Mouse (Mus musculus): ENCODE measurements around the gene Rimbp3. TPM values are rescaled to one million over a fixed set of nuclear protein-coding genes. Genes with fewer than 3 reads are reported as not detected.

The Rimbp3 gene
- polyA plus RNA-seq, 1 experiment from 2014 or later, result 0.14 TPM

DNA sequence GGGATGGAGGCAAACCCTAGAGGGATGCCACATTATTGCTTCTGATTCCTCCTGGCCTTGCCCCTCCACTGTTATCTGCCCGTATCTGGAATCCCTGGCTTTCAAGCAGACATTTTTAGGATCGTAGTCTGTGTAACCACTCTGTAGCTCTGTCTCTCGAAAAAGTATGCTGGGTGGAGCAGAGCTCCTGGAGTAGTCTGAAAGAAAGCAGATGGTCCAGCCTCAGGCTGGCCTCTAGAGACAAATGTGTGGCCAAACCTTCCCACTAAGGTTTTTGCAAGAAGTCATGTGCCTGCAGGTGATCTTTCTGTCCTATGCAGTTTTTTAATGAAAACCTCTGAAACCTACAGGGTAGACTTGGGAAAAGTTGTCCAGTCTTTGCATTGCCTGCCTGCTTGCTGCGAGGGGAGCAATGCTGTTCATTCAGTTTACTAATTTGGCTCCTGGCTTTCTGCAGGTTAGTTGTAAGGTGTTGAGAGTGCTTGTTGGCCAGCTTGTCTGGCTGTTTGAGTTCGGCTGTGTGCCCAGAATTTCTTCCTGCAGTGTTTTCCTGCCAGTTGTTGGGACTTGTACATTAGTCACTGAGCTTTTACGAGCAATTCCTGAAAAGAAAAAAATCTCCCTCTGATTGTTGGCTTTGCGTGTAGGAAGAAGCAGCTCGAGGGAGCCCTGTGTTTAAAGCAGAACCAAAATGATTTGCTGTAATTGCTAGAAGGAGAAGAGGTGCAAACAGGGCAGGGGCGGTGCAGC is 26.7 kb downstream of the Rimbp3 start:
- H3K4me2 ChIP-seq (replicated peaks; ENCODE audit: low read depth), result peak overlapping the region; percentile 98
- peak overlapping the region; percentile 29 for H3K27ac ChIP-seq (ENCODE audit: low read depth, low read length)
- no peak for TF ChIP-seq CTCF (IDR thresholded peaks at IDR 0.05; ENCODE audit: low read depth)
- peaks cover 28% of the 10 kb centered on the region for H3K4me1 ChIP-seq (replicated peaks; ENCODE audit: control insufficient read depth, insufficient read depth, low read length)
- H3K9ac ChIP-seq (ENCODE audit: low read depth, low read length), result 0 out of 2 replicates have a peak overlapping the region, but pooled peaks have one; percentile 94
- H3K27me3 ChIP-seq (replicated peaks; ENCODE audit: control insufficient read depth, insufficient read depth, low read length), result no peaks in the 10 kb centered on the region
- H3K36me3 ChIP-seq (ENCODE audit: control insufficient read depth, insufficient read depth), result no peaks in the 10 kb centered on the region
- peak overlapping the region; percentile 86 for H3K4me3 ChIP-seq (ENCODE audit: low read depth, low read length)
- H3K9me3 ChIP-seq (ENCODE audit: control insufficient read depth), result no peaks in the 10 kb centered on the region
- WGBS, result 15% methylated on average over 9 of the region's 9 CpGs
- no peak for ATAC-seq

DNA sequence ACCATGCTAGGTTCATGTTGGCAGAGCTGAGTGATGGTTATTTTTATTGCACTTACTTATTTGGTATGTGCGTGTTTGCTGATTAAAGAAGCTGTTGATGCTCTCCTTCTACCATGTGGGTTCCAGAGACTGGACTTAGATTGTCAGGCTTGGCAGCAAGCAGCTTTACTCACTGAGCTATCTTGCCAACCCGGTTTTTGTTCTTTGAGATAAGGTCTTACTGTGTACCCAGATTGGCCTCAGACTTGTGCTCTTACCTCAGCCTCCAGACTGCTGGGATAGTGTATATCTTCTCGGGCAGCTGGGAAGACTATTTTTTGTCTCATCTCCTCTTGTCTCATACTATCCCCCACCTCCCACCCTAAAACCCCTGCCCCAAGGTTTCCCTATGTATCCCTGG is 29.2 kb downstream of the Rimbp3 start:
- 45% methylated on average over 3 of the region's 3 CpGs for WGBS
- Histone ChIP-seq H3K36me3 (ENCODE audit: control insufficient read depth, insufficient read depth) (no peaks in the 10 kb centered on the region), H3K4me2 (replicated peaks; ENCODE audit: low read depth) (no peak overlapping the region), H3K27ac (ENCODE audit: low read depth, low read length) (no peak overlapping the region), H3K4me3 (ENCODE audit: low read depth, low read length) (no peak overlapping the region), H3K27me3 (replicated peaks; ENCODE audit: control insufficient read depth, insufficient read depth, low read length) (no peaks in the 10 kb centered on the region), H3K9ac (ENCODE audit: low read depth, low read length) (no peak overlapping the region), H3K4me1 (replicated peaks; ENCODE audit: control insufficient read depth, insufficient read depth, low read length) (peaks cover 32% of the 10 kb centered on the region), H3K9me3 (ENCODE audit: control insufficient read depth) (no peaks in the 10 kb centered on the region)
- TF ChIP-seq CTCF (IDR thresholded peaks at IDR 0.05; ENCODE audit: low read depth), result no peak
- ATAC-seq, result no peak

DNA sequence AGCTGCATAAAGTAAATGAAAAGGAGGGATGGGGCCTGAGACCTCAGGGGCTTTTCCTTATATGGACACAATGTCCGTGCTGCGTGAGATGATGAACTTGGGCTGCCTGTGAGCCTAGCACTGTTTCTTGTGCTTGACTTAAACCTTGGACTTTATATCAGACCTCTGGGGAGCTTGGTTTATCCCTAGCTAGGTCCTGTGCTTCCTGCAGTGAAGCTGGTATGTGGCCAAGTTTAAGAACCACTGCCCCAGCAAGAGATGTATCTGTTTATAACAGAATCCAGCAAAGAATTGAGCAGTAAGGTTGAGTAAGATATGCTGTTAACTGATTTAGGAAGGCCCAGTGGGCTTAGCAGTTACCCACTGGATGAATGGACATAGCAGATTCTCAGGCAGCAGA is 31.0 kb downstream of the Rimbp3 start:
- H3K4me3 ChIP-seq (ENCODE audit: low read depth, low read length), result no peak overlapping the region
- H3K4me1 ChIP-seq (replicated peaks; ENCODE audit: control insufficient read depth, insufficient read depth, low read length), result peaks cover 34% of the 10 kb centered on the region
- no peak overlapping the region for H3K27ac ChIP-seq (ENCODE audit: low read depth, low read length)
- TF ChIP-seq CTCF (IDR thresholded peaks at IDR 0.05; ENCODE audit: low read depth), result no peak
- no peaks in the 10 kb centered on the region for H3K36me3 ChIP-seq (ENCODE audit: control insufficient read depth, insufficient read depth)
- no peaks in the 10 kb centered on the region for H3K27me3 ChIP-seq (replicated peaks; ENCODE audit: control insufficient read depth, insufficient read depth, low read length)
- no peak overlapping the region for H3K9ac ChIP-seq (ENCODE audit: low read depth, low read length)
- no peak for ATAC-seq
- H3K9me3 ChIP-seq (ENCODE audit: control insufficient read depth), result no peaks in the 10 kb centered on the region
- WGBS, result 33% methylated on average over 2 of the region's 2 CpGs
- no peak overlapping the region for H3K4me2 ChIP-seq (replicated peaks; ENCODE audit: low read depth)

DNA sequence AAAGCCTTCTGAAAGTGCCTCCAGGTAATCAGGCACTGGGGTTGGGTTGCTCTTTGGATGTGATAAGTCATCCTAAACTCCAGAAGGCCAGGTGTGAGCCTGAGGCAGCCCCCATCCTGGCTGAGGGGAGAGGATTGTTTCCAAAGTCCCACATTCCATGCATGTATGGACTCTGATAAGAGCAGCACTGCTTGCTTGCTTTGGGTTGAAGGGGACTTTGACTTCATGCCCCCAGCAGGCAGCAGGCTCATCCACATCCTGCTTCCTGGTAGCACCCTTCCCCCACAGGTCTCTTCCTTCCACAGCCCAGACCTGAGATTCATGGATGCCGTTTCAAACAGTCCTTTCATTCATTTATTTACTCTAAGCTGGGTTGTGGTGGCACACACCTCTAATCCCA is 35.3 kb downstream of the Rimbp3 start:
- Histone ChIP-seq H3K9me3 (ENCODE audit: control insufficient read depth) (no peaks in the 10 kb centered on the region), H3K4me1 (replicated peaks; ENCODE audit: control insufficient read depth, insufficient read depth, low read length) (peaks cover 21% of the 10 kb centered on the region; the same call in 1 of the 2 replicates), H3K9ac (ENCODE audit: low read depth, low read length) (no peak overlapping the region), H3K27ac (ENCODE audit: low read depth, low read length) (0 out of 2 replicates have a peak overlapping the region, but pooled peaks have one; percentile 41), H3K4me2 (replicated peaks; ENCODE audit: low read depth) (no peak overlapping the region), H3K27me3 (replicated peaks; ENCODE audit: control insufficient read depth, insufficient read depth, low read length) (no peaks in the 10 kb centered on the region), H3K36me3 (ENCODE audit: control insufficient read depth, insufficient read depth) (no peaks in the 10 kb centered on the region), H3K4me3 (ENCODE audit: low read depth, low read length) (no peak overlapping the region)
- 13% methylated on average over 1 of the region's 1 CpGs for WGBS
- TF ChIP-seq CTCF (IDR thresholded peaks at IDR 0.05; ENCODE audit: low read depth), result 0 out of 2 replicates have a peak, but pooled peaks have one; percentile 3
- peak; percentile 94 for ATAC-seq

DNA sequence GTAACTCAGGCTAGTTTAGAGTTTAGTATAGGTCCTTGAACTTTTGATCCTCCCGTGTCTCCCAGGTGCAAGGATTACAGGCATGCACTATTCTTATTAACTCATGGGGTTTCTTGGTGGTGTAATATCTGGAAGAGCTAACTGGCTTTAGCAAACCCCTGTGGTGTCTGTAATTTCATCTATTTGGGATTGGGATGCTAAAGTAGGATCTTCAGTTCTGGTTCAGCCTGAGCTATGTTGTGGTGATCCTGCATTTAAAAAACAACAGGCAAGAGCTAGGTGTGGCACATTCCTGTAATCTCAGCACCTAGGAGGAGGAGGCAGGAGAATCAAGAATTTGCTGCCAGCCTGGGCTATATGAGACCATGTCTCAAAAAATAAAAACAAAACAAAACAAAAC is 36.6 kb downstream of the Rimbp3 start:
- no peak for ATAC-seq
- no peak for TF ChIP-seq CTCF (IDR thresholded peaks at IDR 0.05; ENCODE audit: low read depth)
- H3K9me3 ChIP-seq (ENCODE audit: control insufficient read depth), result no peaks in the 10 kb centered on the region
- H3K4me1 ChIP-seq (replicated peaks; ENCODE audit: control insufficient read depth, insufficient read depth, low read length), result peaks cover 21% of the 10 kb centered on the region
- no peaks in the 10 kb centered on the region for H3K27me3 ChIP-seq (replicated peaks; ENCODE audit: control insufficient read depth, insufficient read depth, low read length)
- no peak overlapping the region for H3K27ac ChIP-seq (ENCODE audit: low read depth, low read length)
- H3K4me3 ChIP-seq (ENCODE audit: low read depth, low read length), result no peak overlapping the region
- no peak overlapping the region for H3K9ac ChIP-seq (ENCODE audit: low read depth, low read length)
- no peak overlapping the region for H3K4me2 ChIP-seq (replicated peaks; ENCODE audit: low read depth)
- 38% methylated on average over 1 of the region's 1 CpGs for WGBS
- H3K36me3 ChIP-seq (ENCODE audit: control insufficient read depth, insufficient read depth), result no peaks in the 10 kb centered on the region

DNA sequence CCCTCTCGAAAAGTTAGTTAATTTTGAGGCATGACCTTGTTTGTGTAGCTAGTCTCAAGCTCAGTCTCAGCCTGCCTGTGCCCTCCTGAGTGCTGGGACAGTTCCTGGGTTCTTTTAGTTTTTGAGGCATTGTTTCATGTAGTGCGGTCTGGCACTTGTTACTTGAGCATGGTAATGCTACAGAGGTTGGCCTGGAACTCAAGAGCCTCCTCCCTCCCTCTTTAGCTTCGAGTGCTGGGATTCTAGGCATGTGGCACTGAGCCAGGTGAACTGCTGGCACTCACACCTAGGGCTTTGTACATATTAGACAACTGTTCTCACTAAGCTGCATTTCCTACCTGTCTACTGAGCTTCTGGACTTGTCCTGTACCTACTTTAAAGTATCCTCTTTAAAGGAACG is 39.3 kb downstream of the Rimbp3 start:
- H3K27ac ChIP-seq (ENCODE audit: low read depth, low read length), result no peak overlapping the region
- no peak for TF ChIP-seq CTCF (IDR thresholded peaks at IDR 0.05; ENCODE audit: low read depth)
- H3K27me3 ChIP-seq (replicated peaks; ENCODE audit: control insufficient read depth, insufficient read depth, low read length), result no peaks in the 10 kb centered on the region
- H3K4me2 ChIP-seq (replicated peaks; ENCODE audit: low read depth), result no peak overlapping the region
- 59% methylated on average over 4 of the region's 4 CpGs for WGBS
- no peaks in the 10 kb centered on the region for H3K9me3 ChIP-seq (ENCODE audit: control insufficient read depth)
- H3K4me1 ChIP-seq (replicated peaks; ENCODE audit: control insufficient read depth, insufficient read depth, low read length), result peaks cover 21% of the 10 kb centered on the region
- no peak for ATAC-seq
- H3K4me3 ChIP-seq (ENCODE audit: low read depth, low read length), result no peak overlapping the region
- no peak overlapping the region for H3K9ac ChIP-seq (ENCODE audit: low read depth, low read length)
- no peaks in the 10 kb centered on the region for H3K36me3 ChIP-seq (ENCODE audit: control insufficient read depth, insufficient read depth)

Data from intestine, postnatal 0 days (tissue).